Mouse (Mus musculus): ENCODE measurements around the gene Qser1. TPM values are rescaled to one million over a fixed set of nuclear protein-coding genes. Genes with fewer than 3 reads are reported as not detected.

Qser1 gene
- polyA plus RNA-seq, 1 experiment from 2014 or later, result 15.8 TPM

DNA sequence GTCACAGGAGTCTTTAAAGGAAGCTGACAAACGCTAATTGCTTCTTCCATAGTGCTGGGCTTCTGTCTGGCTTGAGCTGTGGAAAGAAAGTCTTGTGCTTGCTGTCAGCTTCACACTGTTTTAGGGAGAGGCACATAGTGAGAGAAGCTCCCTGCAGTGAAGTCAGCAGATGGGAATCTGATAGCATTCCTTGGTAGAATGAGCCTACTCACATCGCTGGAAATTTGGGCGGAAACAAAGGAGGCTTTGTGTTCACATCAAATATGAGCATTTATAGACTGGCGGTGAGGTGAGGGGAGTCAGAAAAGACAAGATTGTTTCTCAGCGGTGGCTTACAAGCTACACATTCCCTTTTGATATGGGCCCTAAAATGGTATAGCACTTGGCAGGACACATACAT is 35.1 kb upstream of the Qser1 start:
- Histone ChIP-seq H3K27me3 (replicated peaks; ENCODE audit: control insufficient read depth, insufficient read depth, low read length) (peaks cover 12% of the 10 kb centered on the region; the same call in 1 of the 2 replicates), H3K9ac (ENCODE audit: low read length) (no peak overlapping the region), H3K4me3 (ENCODE audit: low read depth, low read length) (no peak overlapping the region), H3K27ac (ENCODE audit: low read depth) (no peak overlapping the region), H3K4me2 (ENCODE audit: low read length) (no peak overlapping the region), H3K36me3 (ENCODE audit: control insufficient read depth, insufficient read depth, low read length) (no peaks in the 10 kb centered on the region), H3K4me1 (replicated peaks; ENCODE audit: control insufficient read depth, insufficient read depth, low read length) (0 out of 2 replicates have a peak, but pooled peaks cover 6% of the 10 kb centered on the region), H3K9me3 (ENCODE audit: control insufficient read depth, low read length) (no peaks in the 10 kb centered on the region)
- WGBS, result 41% methylated on average over 5 of the region's 5 CpGs
- ATAC-seq (replicated peaks; ENCODE audit: low FRiP score, low TSS enrichment, low read depth), result no peak
- DNase-seq (ENCODE audit: low spot score), result no peak

DNA sequence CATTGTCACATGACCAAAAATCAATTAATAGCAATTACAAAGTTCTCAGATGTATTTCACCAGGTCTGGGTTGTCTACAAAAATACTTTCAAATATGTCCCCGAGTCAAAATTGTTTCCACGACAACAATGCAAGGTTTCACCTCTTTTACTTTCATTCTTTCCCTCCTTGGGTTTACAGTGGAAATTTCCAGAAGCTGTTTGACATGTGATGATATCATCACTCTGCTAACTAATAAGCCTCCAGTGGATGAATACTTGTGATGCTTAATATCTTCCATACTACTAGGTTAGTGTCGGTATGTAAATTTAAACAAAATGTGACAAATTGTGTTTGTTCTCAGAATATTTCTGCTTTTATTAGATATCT is 33.4 kb upstream of the Qser1 start:
- ATAC-seq (replicated peaks; ENCODE audit: low FRiP score, low TSS enrichment, low read depth), result no peak
- no peak overlapping the region; the same call in 1 of the 2 replicates for H3K9ac ChIP-seq (ENCODE audit: low read length)
- 53% methylated on average over 3 of the region's 3 CpGs for WGBS
- peak overlapping the region; percentile 52 for H3K4me3 ChIP-seq (ENCODE audit: low read depth, low read length)
- no peaks in the 10 kb centered on the region for H3K36me3 ChIP-seq (ENCODE audit: control insufficient read depth, insufficient read depth, low read length)
- H3K9me3 ChIP-seq (ENCODE audit: control insufficient read depth, low read length), result no peaks in the 10 kb centered on the region
- H3K27ac ChIP-seq (ENCODE audit: low read depth), result no peak overlapping the region
- H3K4me2 ChIP-seq (ENCODE audit: low read length), result peak overlapping the region; percentile 98
- no peak for DNase-seq (ENCODE audit: low spot score)
- 0 out of 2 replicates have a peak, but pooled peaks cover 6% of the 10 kb centered on the region for H3K4me1 ChIP-seq (replicated peaks; ENCODE audit: control insufficient read depth, insufficient read depth, low read length)
- H3K27me3 ChIP-seq (replicated peaks; ENCODE audit: control insufficient read depth, insufficient read depth, low read length), result peaks cover 12% of the 10 kb centered on the region; the same call in 1 of the 2 replicates

DNA sequence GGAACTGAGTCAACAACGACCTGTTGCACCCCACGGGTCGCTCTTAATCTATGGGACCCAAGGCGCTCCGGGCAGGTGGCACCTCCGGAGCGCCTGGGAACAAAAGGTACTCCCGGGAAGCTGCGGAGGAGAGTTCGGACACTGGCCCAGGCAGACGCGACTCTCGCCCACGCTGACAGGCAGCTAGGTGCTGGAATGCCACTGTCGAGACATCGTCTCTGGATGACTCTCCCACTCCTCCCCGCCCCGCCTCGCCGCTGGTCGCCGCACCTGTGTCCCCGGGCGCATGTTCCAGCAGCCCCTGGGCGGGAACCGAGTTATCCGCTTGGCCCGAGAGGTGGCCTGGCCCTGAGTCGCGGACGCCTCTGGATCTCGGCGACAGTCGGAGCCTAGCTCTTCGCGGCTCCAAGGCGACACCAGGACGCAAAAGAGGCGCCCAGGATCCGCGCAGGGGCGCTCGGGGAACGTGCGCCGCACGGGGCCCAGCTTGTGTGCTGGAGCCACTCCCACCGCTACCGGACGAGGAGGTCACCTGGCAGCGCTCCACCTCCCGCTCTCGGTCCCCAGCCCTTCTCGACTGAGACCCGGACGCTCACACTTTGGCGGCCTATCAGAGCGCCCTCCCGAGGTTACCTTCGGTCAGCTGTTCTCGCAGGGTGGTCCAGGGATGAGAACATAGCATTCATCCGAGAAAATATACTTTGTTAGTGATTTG is 32.9 kb upstream of the Qser1 start, which contains the start of gene Prrg4:
TSS of gene Prrg4 (minus strand) at position 601 of the 715 bp plus-strand sequence.
- peak; percentile 79 for DNase-seq (ENCODE audit: low spot score)
- Histone ChIP-seq H3K4me1 (replicated peaks; ENCODE audit: control insufficient read depth, insufficient read depth, low read length) (0 out of 2 replicates have a peak, but pooled peaks cover 6% of the 10 kb centered on the region), H3K36me3 (ENCODE audit: control insufficient read depth, insufficient read depth, low read length) (no peaks in the 10 kb centered on the region), H3K4me2 (ENCODE audit: low read length) (peak within 1 kb of the TSS; percentile 98), H3K27ac (ENCODE audit: low read depth) (no peak within 1 kb of the TSS), H3K4me3 (ENCODE audit: low read depth, low read length) (peak within 1 kb of the TSS; percentile 52), H3K9ac (ENCODE audit: low read length) (peak within 1 kb of the TSS; percentile 47), H3K9me3 (ENCODE audit: control insufficient read depth, low read length) (no peaks in the 10 kb centered on the region), H3K27me3 (replicated peaks; ENCODE audit: control insufficient read depth, insufficient read depth, low read length) (peaks cover 12% of the 10 kb centered on the region; the same call in 1 of the 2 replicates)
- ATAC-seq (replicated peaks; ENCODE audit: low FRiP score, low TSS enrichment, low read depth), result peak; percentile 91
- under 1% methylated on average over 62 of the region's 62 CpGs for WGBS

DNA sequence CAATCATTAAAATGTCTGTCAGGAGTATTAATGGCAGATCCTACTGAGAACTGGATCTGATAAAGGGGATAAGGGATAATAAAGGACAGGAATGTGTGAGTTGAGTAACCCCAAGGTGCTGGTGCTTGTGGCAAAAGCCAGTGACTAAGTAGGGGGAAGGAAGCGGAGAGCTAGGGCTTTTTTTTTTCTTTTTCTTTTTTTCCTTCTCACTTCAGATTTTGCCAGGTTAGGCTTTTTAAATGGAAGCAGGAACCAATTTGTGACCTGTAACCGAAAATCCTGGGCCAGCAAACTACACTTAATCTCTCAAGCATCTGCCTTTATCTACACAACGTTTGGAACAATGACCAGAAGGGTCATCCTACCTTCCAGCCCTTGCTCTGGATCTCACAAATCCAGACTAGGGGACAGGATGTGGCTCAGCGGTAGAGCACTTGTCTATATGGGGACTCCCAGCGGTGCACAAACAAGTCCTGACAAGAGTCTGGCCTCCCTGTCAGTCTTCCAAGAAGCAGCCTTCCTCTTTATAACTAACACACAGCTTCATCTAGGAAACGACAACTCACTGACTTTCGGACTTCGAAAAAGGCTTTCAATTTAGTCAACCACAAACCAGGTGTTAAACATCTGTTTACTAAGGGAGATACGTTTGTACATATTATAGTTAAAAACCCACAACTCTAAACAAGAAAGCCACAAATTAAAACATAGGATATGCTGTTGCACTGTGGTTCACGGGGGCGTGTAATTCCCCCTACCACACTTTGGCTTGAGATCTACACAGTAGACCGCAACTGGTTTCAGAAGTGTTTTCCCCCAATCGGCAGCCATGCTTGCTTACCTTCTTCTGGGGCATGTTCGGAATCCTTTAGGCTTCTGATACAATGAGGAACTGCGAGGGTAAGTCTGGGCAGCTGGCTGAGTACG is 31.9 kb upstream of the Qser1 start:
- Histone ChIP-seq H3K36me3 (ENCODE audit: control insufficient read depth, insufficient read depth, low read length) (no peaks in the 10 kb centered on the region), H3K27me3 (replicated peaks; ENCODE audit: control insufficient read depth, insufficient read depth, low read length) (peaks cover 12% of the 10 kb centered on the region; the same call in 1 of the 2 replicates), H3K9me3 (ENCODE audit: control insufficient read depth, low read length) (no peaks in the 10 kb centered on the region), H3K9ac (ENCODE audit: low read length) (peak overlapping the region; percentile 47), H3K27ac (ENCODE audit: low read depth) (no peak overlapping the region), H3K4me3 (ENCODE audit: low read depth, low read length) (peak overlapping the region; percentile 52), H3K4me2 (ENCODE audit: low read length) (peak overlapping the region; percentile 98), H3K4me1 (replicated peaks; ENCODE audit: control insufficient read depth, insufficient read depth, low read length) (0 out of 2 replicates have a peak, but pooled peaks cover 6% of the 10 kb centered on the region)
- DNase-seq (ENCODE audit: low spot score) (peak; percentile 56), ATAC-seq (replicated peaks; ENCODE audit: low FRiP score, low TSS enrichment, low read depth) (no peak)
- WGBS, result 30% methylated on average over 16 of the region's 16 CpGs

DNA sequence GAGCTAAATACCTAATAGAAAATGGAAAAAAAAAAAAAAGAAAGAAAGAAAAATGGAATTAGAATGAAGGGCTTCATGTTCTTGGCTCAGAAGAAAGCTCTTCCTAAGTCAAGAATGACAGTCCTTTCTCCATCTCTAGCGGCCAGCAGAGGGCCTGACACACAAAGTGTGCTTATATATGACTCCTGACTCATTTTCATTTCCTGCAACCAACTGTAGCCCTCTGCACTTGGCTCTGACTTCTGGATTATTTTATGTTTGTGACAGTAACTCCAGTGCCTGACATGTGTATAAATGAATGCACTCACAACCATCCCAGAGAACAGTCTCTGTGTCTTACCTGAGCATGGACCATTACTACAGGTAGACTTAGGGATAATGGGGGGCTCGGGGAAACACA is 31.1 kb upstream of the Qser1 start:
- no peak overlapping the region for H3K4me3 ChIP-seq (ENCODE audit: low read depth, low read length)
- no peaks in the 10 kb centered on the region for H3K9me3 ChIP-seq (ENCODE audit: control insufficient read depth, low read length)
- DNase-seq (ENCODE audit: low spot score) (no peak), ATAC-seq (replicated peaks; ENCODE audit: low FRiP score, low TSS enrichment, low read depth) (no peak)
- H3K4me2 ChIP-seq (ENCODE audit: low read length), result no peak overlapping the region
- no peaks in the 10 kb centered on the region for H3K36me3 ChIP-seq (ENCODE audit: control insufficient read depth, insufficient read depth, low read length)
- H3K9ac ChIP-seq (ENCODE audit: low read length), result no peak overlapping the region
- H3K4me1 ChIP-seq (replicated peaks; ENCODE audit: control insufficient read depth, insufficient read depth, low read length), result 0 out of 2 replicates have a peak, but pooled peaks cover 6% of the 10 kb centered on the region
- H3K27me3 ChIP-seq (replicated peaks; ENCODE audit: control insufficient read depth, insufficient read depth, low read length), result peaks cover 12% of the 10 kb centered on the region; the same call in 1 of the 2 replicates
- WGBS, result 58% methylated on average over 2 of the region's 2 CpGs
- no peak overlapping the region for H3K27ac ChIP-seq (ENCODE audit: low read depth)

DNA sequence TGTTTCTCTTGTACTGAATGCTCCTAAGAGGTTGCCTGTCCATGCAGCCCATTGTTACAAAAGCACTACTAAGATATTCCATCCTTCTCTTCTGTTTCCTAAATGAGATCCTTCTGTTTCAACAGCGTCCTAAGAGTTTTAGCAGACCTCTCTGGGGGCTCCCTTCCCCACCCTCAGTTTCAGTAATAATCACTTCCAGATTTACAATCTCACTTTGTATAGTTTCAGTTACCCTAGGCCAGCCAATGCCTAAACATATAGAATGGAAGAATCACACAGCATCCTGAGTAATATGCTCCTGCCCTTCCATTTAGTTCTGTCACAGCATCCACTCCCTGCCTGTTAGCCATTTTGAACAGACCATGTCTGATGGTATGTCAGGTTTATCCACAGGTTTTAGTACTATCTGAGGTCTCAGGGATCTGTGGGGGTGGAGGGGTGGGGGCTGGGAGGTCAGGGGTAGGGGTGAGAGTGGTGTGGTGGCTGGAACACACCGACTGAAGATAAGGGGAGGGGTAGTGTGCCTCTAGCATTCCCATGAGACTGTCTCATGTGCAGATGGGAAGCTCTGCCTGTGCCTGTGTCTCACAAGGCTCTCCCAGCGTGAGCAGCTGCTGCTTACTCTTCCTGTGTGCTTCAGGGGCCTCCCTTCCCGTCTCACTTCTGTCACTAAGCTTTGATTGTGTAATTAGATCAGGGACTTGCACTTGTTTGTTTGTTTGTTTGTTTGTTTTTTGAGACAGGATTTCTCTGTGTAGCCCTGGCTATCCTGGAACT is 30.3 kb upstream of the Qser1 start:
- H3K27ac ChIP-seq (ENCODE audit: low read depth), result no peak overlapping the region
- DNase-seq (ENCODE audit: low spot score), result peak; percentile 41

DNA sequence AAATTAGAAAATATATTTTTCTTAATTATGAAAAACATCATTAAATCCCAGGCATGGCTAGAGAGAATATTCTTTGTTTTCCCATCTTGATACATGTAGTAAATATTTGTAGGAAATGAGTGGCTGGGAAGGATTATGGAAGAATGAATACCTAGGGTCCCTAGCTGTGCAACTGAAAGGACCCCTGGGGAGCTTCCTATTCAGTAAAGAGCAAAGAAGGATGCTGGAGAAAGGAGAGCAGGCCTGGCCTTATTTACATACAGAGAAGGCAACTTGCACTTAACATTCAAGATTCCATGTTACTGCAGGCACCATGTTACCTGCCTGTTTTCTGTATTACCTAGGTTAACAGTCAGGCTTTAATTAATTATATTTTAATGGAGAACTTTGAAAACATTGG is 26.0 kb upstream of the Qser1 start:
- Histone ChIP-seq H3K27ac (ENCODE audit: low read depth) (no peak overlapping the region), H3K9ac (ENCODE audit: low read length) (no peak overlapping the region), H3K36me3 (ENCODE audit: control insufficient read depth, insufficient read depth, low read length) (no peaks in the 10 kb centered on the region), H3K4me3 (ENCODE audit: low read depth, low read length) (no peak overlapping the region), H3K4me2 (ENCODE audit: low read length) (no peak overlapping the region), H3K27me3 (replicated peaks; ENCODE audit: control insufficient read depth, insufficient read depth, low read length) (no peaks in the 10 kb centered on the region), H3K4me1 (replicated peaks; ENCODE audit: control insufficient read depth, insufficient read depth, low read length) (no peaks in the 10 kb centered on the region), H3K9me3 (ENCODE audit: control insufficient read depth, low read length) (no peaks in the 10 kb centered on the region)
- no peak for DNase-seq (ENCODE audit: low spot score)
- ATAC-seq (replicated peaks; ENCODE audit: low FRiP score, low TSS enrichment, low read depth), result no peak

More for the DNA sequence above, 30.3 kb upstream of the Qser1 start:
- Histone ChIP-seq H3K4me1 (replicated peaks; ENCODE audit: control insufficient read depth, insufficient read depth, low read length) (0 out of 2 replicates have a peak, but pooled peaks cover 6% of the 10 kb centered on the region), H3K4me3 (ENCODE audit: low read depth, low read length) (no peak overlapping the region), H3K9ac (ENCODE audit: low read length) (no peak overlapping the region), H3K9me3 (ENCODE audit: control insufficient read depth, low read length) (no peaks in the 10 kb centered on the region), H3K4me2 (ENCODE audit: low read length) (no peak overlapping the region), H3K27me3 (replicated peaks; ENCODE audit: control insufficient read depth, insufficient read depth, low read length) (peaks cover 12% of the 10 kb centered on the region; the same call in 1 of the 2 replicates), H3K36me3 (ENCODE audit: control insufficient read depth, insufficient read depth, low read length) (no peaks in the 10 kb centered on the region)
- 52% methylated on average over 4 of the region's 4 CpGs for WGBS
- no peak for ATAC-seq (replicated peaks; ENCODE audit: low FRiP score, low TSS enrichment, low read depth)

DNA sequence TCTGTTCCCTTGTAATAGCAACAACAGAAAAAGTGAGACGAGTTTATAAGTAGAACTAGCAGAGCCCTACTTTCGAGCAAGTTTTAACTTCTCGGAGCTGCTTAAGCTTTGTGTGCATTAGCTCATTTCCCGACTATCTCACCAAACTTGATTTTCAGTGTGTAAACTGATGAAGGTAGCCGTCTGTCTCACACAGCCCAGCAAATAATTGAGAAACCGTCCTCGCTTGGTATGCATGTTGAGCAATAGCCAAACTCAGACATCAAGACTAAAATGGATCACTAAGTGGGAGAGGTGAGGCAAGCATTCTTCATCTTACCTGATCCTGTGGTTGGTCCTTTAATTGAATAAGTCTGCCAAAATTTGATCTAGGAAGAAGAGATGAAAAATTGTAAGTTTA is 25.2 kb upstream of the Qser1 start:
- Histone ChIP-seq H3K4me3 (ENCODE audit: low read depth, low read length) (no peak overlapping the region), H3K9ac (ENCODE audit: low read length) (no peak overlapping the region), H3K4me1 (replicated peaks; ENCODE audit: control insufficient read depth, insufficient read depth, low read length) (no peaks in the 10 kb centered on the region), H3K4me2 (ENCODE audit: low read length) (no peak overlapping the region), H3K27me3 (replicated peaks; ENCODE audit: control insufficient read depth, insufficient read depth, low read length) (no peaks in the 10 kb centered on the region), H3K9me3 (ENCODE audit: control insufficient read depth, low read length) (no peaks in the 10 kb centered on the region), H3K27ac (ENCODE audit: low read depth) (no peak overlapping the region), H3K36me3 (ENCODE audit: control insufficient read depth, insufficient read depth, low read length) (no peaks in the 10 kb centered on the region)
- WGBS, result 86% methylated on average over 7 of the region's 7 CpGs
- no peak for ATAC-seq (replicated peaks; ENCODE audit: low FRiP score, low TSS enrichment, low read depth)
- DNase-seq (ENCODE audit: low spot score), result no peak

All from intestine, embryonic 14.5 days (tissue).